Mouse (Mus musculus) C2C12 (cell line): ENCODE measurements around the gene Tcaf3. TPM values are rescaled to one million over a fixed set of nuclear protein-coding genes. Genes with fewer than 3 reads are reported as not detected.
A peak's percentile ranks its signal among the peaks of the same experiment; 100 is the strongest.

Experiments used
- H3K27me3 ChIP-seq: one replicate; pipeline ENCODE4 v1.6.1; 2011; ENCODE audit not compliant: control insufficient read depth, insufficient read depth, insufficient read length
- H3K36me3 ChIP-seq: one replicate; pipeline ENCODE4 v1.6.1; 2011; ENCODE audit not compliant: control insufficient read depth, insufficient read depth
- H3K4me3 ChIP-seq: one replicate; pipeline ENCODE4 v1.5.1; 2011; ENCODE audit warnings: mild to moderate bottlenecking, control low read depth; ENCODE audit not compliant: poor library complexity, insufficient read depth, severe bottlenecking
- H3K79me2 ChIP-seq: one replicate; pipeline ENCODE4 v1.6.1; 2011; ENCODE audit not compliant: control insufficient read depth, insufficient read depth
- H3K79me3 ChIP-seq: one replicate; pipeline ENCODE4 v1.6.1; 2011; ENCODE audit warnings: low read depth, control low read depth
- H3ac ChIP-seq: one replicate; pipeline ENCODE3; 2011; ENCODE audit warnings: low read depth; ENCODE audit not compliant: control insufficient read depth, insufficient read length
- CEBPB ChIP-seq: IDR thresholded peaks from one replicate; pipeline ENCODE4 v1.6.1; 2011; ENCODE audit warnings: low read depth, mild to moderate bottlenecking, control low read depth, moderate library complexity
- CTCF ChIP-seq: IDR thresholded peaks from one replicate; pipeline ENCODE4 v1.5.1; 2011; ENCODE audit not compliant: control insufficient read depth, insufficient read depth, insufficient read length
- FOSL1 ChIP-seq: IDR thresholded peaks from one replicate; pipeline ENCODE4 v1.8.0; 2011; ENCODE audit warnings: mild to moderate bottlenecking, low read length; ENCODE audit not compliant: poor library complexity, insufficient read depth, severe bottlenecking
- MAX ChIP-seq: IDR thresholded peaks from one replicate; pipeline ENCODE4 v1.6.1; 2011; ENCODE audit warnings: mild to moderate bottlenecking, control low read depth
- MYOD1 ChIP-seq: IDR thresholded peaks from one replicate; pipeline ENCODE4 v1.6.1; 2011; ENCODE audit warnings: low read depth; ENCODE audit not compliant: control insufficient read depth, insufficient read length
- MYOG ChIP-seq: IDR thresholded peaks from one replicate; pipeline ENCODE4 v1.6.1; 2011; ENCODE audit not compliant: control insufficient read depth, insufficient read length; ENCODE audit errors: extremely low read depth
- USF1 ChIP-seq: IDR thresholded peaks from one replicate; pipeline ENCODE4 v1.6.1; 2011; ENCODE audit warnings: low read depth, mild to moderate bottlenecking, control low read depth, moderate library complexity
- polyA plus RNA-seq: library from polyadenylated mRNA; unstranded; fragments of >200 nt; fragmentation: generic; extraction: Trizol; gene quantifications from one replicate; pipeline ENCODE4 v1.2.1, GENCODE M21; 2012; ENCODE audit warnings: missing spikeins

Gene Tcaf3
- polyA plus RNA-seq, 1 experiment: not detected

GRCm38 (mm10) chr6:42577433-42577832 is 20.1 kb downstream of the Tcaf3 start:
- TF ChIP-seq FOSL1: no peak
- TF ChIP-seq MYOD1: no peak
- no peak for TF ChIP-seq MYOG
- no peak for TF ChIP-seq CEBPB
- no peak for TF ChIP-seq CTCF
- TF ChIP-seq MAX: no peak
- TF ChIP-seq USF1: no peak
- H3K4me3 ChIP-seq: no peak overlapping the region
- no peak overlapping the region for H3ac ChIP-seq
- H3K36me3 ChIP-seq: no peaks in the 10 kb centered on the region
- H3K27me3 ChIP-seq: no peaks in the 10 kb centered on the region
- H3K79me2 ChIP-seq: no peaks in the 10 kb centered on the region
- no peaks in the 10 kb centered on the region for H3K79me3 ChIP-seq

DNA sequence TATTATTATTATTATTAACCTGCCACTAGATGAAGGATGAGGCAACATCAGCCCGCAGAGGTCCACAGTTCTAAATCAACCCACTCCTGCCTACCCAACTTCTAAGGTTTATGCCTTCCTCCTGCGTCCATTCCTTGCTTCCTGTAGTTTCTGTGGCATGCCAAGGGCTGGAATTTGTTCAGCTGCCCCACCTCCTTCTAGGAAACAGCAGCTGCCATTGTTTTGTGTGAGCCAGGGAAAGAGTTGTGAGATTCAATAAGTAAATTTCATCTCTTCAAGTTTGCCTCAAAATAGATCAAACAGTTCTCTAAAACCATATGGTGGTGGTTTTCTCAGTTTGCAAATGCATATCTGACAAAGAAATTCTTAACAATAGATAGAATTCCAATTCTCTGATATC is 29.3 kb downstream of the Tcaf3 start:
- Histone ChIP-seq H3K36me3 (no peaks in the 10 kb centered on the region), H3K27me3 (no peaks in the 10 kb centered on the region), H3K79me3 (no peaks in the 10 kb centered on the region), H3ac (no peak overlapping the region), H3K79me2 (no peaks in the 10 kb centered on the region), H3K4me3 (no peak overlapping the region)
- TF ChIP-seq MYOG (no peak), MYOD1 (no peak), FOSL1 (no peak), USF1 (no peak), MAX (no peak), CTCF (no peak), CEBPB (no peak)

GRCm38 (mm10) chr6:42566076-42566598 is 31.4 kb downstream of the Tcaf3 start:
- Histone ChIP-seq H3ac (no peak overlapping the region), H3K79me3 (no peaks in the 10 kb centered on the region), H3K36me3 (no peaks in the 10 kb centered on the region), H3K79me2 (no peaks in the 10 kb centered on the region), H3K4me3 (no peak overlapping the region), H3K27me3 (no peaks in the 10 kb centered on the region)
- TF ChIP-seq FOSL1 (peak; percentile 35), MYOG (no peak), USF1 (no peak), MAX (no peak), MYOD1 (peak; percentile 50), CTCF (no peak), CEBPB (peak; percentile 55)

DNA sequence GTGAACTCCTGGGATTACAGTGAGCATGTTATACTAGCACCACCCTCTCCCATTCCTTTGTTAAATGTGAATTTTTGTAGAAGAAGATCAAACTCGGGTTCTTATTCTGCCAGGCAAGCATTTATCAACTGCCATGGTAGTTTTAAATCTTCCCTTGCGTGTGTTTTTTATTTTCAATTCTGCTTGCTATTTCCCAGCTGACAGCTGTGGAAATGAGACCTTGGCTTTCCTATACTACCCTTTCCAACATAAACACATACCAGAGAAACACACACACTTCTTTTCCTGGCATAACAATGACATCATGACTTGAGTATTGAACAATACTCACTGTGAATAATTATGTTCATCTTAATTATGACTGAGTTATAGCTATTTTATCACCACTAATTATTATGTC is 35.2 kb downstream of the Tcaf3 start:
- Histone ChIP-seq H3ac (no peak overlapping the region), H3K79me2 (no peaks in the 10 kb centered on the region), H3K79me3 (no peaks in the 10 kb centered on the region), H3K27me3 (no peaks in the 10 kb centered on the region), H3K36me3 (no peaks in the 10 kb centered on the region), H3K4me3 (no peak overlapping the region)
- no peak for TF ChIP-seq CEBPB
- TF ChIP-seq FOSL1: no peak
- TF ChIP-seq MAX: no peak
- no peak for TF ChIP-seq MYOD1
- TF ChIP-seq MYOG: no peak
- no peak for TF ChIP-seq CTCF
- TF ChIP-seq USF1: no peak

DNA sequence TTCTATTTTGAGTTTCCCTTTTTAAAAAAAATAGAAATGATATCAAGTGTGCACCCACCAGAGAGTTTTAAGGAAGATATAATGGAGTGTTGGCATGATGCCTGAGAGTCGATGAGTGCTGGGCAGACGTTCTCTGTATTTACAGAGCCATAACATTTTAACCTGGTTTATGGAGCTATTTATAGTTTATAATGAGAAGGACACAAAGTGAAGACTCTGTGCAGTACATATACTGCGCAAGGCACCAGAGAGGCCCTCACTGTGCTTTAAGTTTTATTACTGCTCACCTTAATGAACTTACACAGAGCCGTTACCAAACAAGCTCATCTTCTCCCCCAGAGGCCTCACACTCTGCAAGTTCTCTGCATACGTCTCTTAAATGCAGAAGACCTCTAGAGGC is 36.6 kb downstream of the Tcaf3 start:
- Histone ChIP-seq H3ac (no peak overlapping the region), H3K79me2 (no peaks in the 10 kb centered on the region), H3K4me3 (no peak overlapping the region), H3K36me3 (no peaks in the 10 kb centered on the region), H3K79me3 (no peaks in the 10 kb centered on the region), H3K27me3 (no peaks in the 10 kb centered on the region)
- TF ChIP-seq MAX (no peak), USF1 (no peak)

GRCm38 (mm10) chr6:42558641-42559040 is 38.9 kb downstream of the Tcaf3 start:
- Histone ChIP-seq H3ac (no peak overlapping the region), H3K4me3 (no peak overlapping the region), H3K27me3 (no peaks in the 10 kb centered on the region), H3K79me2 (no peaks in the 10 kb centered on the region), H3K36me3 (no peaks in the 10 kb centered on the region), H3K79me3 (no peaks in the 10 kb centered on the region)
- TF ChIP-seq CTCF (no peak), MYOD1 (no peak), FOSL1 (no peak), CEBPB (no peak), MAX (no peak), MYOG (no peak), USF1 (no peak)
